Mouse (Mus musculus) forebrain, embryonic 15.5 days (tissue): ENCODE results near the gene Wdr18. TPM values are rescaled to one million over a fixed set of nuclear protein-coding genes. Genes with fewer than 3 reads are reported as not detected.
A peak's percentile ranks its signal among the peaks of the same experiment; 100 is the strongest.
"Not testable (repeated sequence)": the region's sequence is repeated elsewhere in the genome, so short reads cannot be mapped to it uniquely, and the experiment has no call there.

Experiments used
- ATAC-seq: fragments of 200-750 bp; cut with Nextera tagmentation; replicated peaks from 2 replicates; pipeline ENCODE4 v1.8.0; 2017; ENCODE audit warnings: mild to moderate bottlenecking, moderate TSS enrichment, moderate library complexity
- H3K27ac ChIP-seq: fragments of 300-500 bp; sonication (generic); replicated peaks from 2 replicates; pipeline ENCODE4 v1.5.1; 2015; ENCODE audit warnings: mild to moderate bottlenecking, inconsistent platforms
- H3K27me3 ChIP-seq: fragments of 300-500 bp; sonication (generic); 2 replicates; pipeline ENCODE4 v1.6.1; 2015; ENCODE audit warnings: inconsistent platforms
- H3K36me3 ChIP-seq: fragments of 300-500 bp; sonication (generic); 2 replicates; pipeline ENCODE4 v1.6.1; 2015; ENCODE audit warnings: mild to moderate bottlenecking, inconsistent platforms
- H3K4me1 ChIP-seq: fragments of 300-500 bp; sonication (generic); 2 replicates; pipeline ENCODE4 v1.6.1; 2015; ENCODE audit warnings: inconsistent platforms
- H3K4me2 ChIP-seq: fragments of 300-500 bp; sonication (generic); replicated peaks from 2 replicates; pipeline ENCODE4 v1.6.1; 2015; ENCODE audit warnings: mild to moderate bottlenecking, inconsistent platforms
- H3K4me3 ChIP-seq: fragments of 300-500 bp; sonication (generic); 2 replicates; pipeline ENCODE4 v1.5.1; 2015; ENCODE audit warnings: mild to moderate bottlenecking, inconsistent platforms
- H3K9ac ChIP-seq: fragments of 300-500 bp; sonication (generic); replicated peaks from 2 replicates; pipeline ENCODE4 v1.6.1; 2015; ENCODE audit warnings: mild to moderate bottlenecking, inconsistent platforms
- H3K9me3 ChIP-seq: fragments of 300-500 bp; sonication (generic); 2 replicates; pipeline ENCODE4 v1.6.1; 2016; ENCODE audit warnings: inconsistent platforms
- WGBS: fragments of 180-500 bp; shearing (Covaris S2); methylation state at CpG from one replicate; pipeline ENCODE4 v1.1.7; 2015; ENCODE audit warnings: mixed read lengths; 5-methylcytosine and 5-hydroxymethylcytosine counted together
- polyA plus RNA-seq: library from polyadenylated mRNA; unstranded; fragments of >200 nt; fragmentation: Nextera tagmentation; extraction: Ambion mirVana; gene quantifications from 2 replicates; pipeline ENCODE4 v1.2.1, GENCODE M21; 2015

The Wdr18 gene
- polyA plus RNA-seq, 1 experiment from 2014 or later, result 89.2 TPM

DNA sequence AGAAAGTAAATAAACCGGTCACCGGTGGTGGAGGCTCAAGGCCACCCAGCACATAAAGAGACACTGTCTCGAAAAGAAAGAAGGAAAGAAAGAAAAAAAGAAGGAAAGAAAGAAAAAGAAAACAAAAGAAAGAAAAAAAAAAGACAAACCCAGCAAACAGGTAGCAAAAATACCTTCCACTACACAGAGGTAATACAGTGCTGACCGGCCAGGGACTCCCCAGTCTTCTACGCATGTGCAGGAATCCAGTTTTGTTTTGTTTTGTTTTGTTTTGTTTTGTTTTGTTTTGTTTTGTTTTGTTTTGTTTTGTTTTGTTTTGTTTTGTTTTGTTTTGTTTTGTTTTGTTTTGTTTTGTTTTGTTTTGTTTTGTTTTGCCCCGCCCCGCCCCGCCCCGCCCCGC is 540 bp upstream of the Wdr18 start:
- Histone ChIP-seq H3K4me3 (peak overlapping the region; percentile 67), H3K36me3 (peaks cover 21% of the 10 kb centered on the region), H3K4me1 (peaks cover 10% of the 10 kb centered on the region), H3K4me2 (peak overlapping the region; percentile 25; the same call in 1 of the 2 replicates)
- peak; percentile 49; the same call in 1 of the 2 replicates for ATAC-seq
- not testable (repeated sequence) for H3K27ac ChIP-seq, H3K9me3 ChIP-seq, H3K27me3 ChIP-seq, H3K9ac ChIP-seq
- 34% methylated on average over 10 of the region's 10 CpGs for WGBS

- Histone ChIP-seq H3K4me1 (peaks cover 10% of the 10 kb centered on the region), H3K4me2 (peak overlapping the region; percentile 74), H3K9ac (peak overlapping the region; percentile 73), H3K9me3 (no peaks in the 10 kb centered on the region), H3K27ac (no peak overlapping the region), H3K27me3 (no peaks in the 10 kb centered on the region), H3K36me3 (peaks cover 30% of the 10 kb centered on the region), H3K4me3 (peak overlapping the region; percentile 67)
- 16% methylated on average over 10 of the region's 10 CpGs for WGBS
- 0 out of 2 replicates have a peak, but pooled peaks have one; percentile 0 for ATAC-seq
Observed at GRCm38 (mm10) chr10:79960671-79961294, 831 bp downstream of the Wdr18 start.

GRCm38 (mm10) chr10:79964727-79965126 is 4.8 kb downstream of the Wdr18 start:
- no peak for ATAC-seq
- 94% methylated on average over 7 of the region's 7 CpGs for WGBS
- H3K27ac ChIP-seq, result no peak overlapping the region
- peaks cover 52% of the 10 kb centered on the region for H3K36me3 ChIP-seq
- H3K4me2 ChIP-seq, result no peak overlapping the region
- no peaks in the 10 kb centered on the region for H3K9me3 ChIP-seq
- H3K4me3 ChIP-seq, result no peak overlapping the region
- peaks cover 18% of the 10 kb centered on the region for H3K4me1 ChIP-seq
- H3K9ac ChIP-seq, result no peak overlapping the region
- H3K27me3 ChIP-seq, result peaks cover 5% of the 10 kb centered on the region; the same call in 1 of the 2 replicates

- peaks cover 52% of the 10 kb centered on the region for H3K36me3 ChIP-seq
- peaks cover 11% of the 10 kb centered on the region; the same call in 1 of the 2 replicates for H3K27me3 ChIP-seq
- H3K9me3 ChIP-seq, result no peaks in the 10 kb centered on the region
- no peak overlapping the region for H3K9ac ChIP-seq
- no peak for ATAC-seq
- no peak overlapping the region for H3K27ac ChIP-seq
- peaks cover 18% of the 10 kb centered on the region for H3K4me1 ChIP-seq
- 95% methylated on average over 5 of the region's 5 CpGs for WGBS
- H3K4me2 ChIP-seq, result no peak overlapping the region
- no peak overlapping the region for H3K4me3 ChIP-seq
Observed at GRCm38 (mm10) chr10:79965325-79965724, 5.4 kb downstream of the Wdr18 start.

DNA sequence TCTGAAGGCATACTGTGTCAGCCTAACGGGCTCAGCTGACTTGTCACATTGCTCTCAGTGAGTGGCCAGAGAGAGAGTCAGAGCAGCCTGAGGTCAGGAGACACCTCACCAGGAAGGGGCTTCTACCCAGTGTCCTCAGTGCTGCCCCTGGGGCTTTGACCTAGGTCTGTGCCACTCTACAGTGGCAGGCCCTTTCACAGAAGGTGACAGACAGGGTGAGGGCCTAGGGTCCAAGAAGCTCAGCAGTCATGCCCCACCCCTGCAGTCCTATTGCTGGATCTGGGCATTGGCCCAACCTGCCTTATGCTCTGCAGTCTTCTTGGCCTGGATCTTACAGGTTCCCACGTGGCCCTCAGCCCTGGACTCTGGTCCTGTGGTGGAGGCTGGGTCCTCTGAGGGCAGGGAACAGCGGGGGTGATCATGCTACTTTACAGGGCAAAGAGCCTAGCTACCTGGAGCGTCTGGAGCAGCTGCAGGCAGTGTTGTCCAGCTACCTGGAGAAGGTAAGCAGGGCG is 7.0 kb downstream of the Wdr18 start:
- 90% methylated on average over 5 of the region's 5 CpGs for WGBS
- Histone ChIP-seq H3K4me2 (no peak overlapping the region), H3K27me3 (peaks cover 25% of the 10 kb centered on the region), H3K36me3 (peaks cover 52% of the 10 kb centered on the region), H3K4me3 (no peak overlapping the region), H3K9ac (no peak overlapping the region), H3K9me3 (no peaks in the 10 kb centered on the region), H3K27ac (no peak overlapping the region), H3K4me1 (peaks cover 16% of the 10 kb centered on the region)
- no peak for ATAC-seq

DNA sequence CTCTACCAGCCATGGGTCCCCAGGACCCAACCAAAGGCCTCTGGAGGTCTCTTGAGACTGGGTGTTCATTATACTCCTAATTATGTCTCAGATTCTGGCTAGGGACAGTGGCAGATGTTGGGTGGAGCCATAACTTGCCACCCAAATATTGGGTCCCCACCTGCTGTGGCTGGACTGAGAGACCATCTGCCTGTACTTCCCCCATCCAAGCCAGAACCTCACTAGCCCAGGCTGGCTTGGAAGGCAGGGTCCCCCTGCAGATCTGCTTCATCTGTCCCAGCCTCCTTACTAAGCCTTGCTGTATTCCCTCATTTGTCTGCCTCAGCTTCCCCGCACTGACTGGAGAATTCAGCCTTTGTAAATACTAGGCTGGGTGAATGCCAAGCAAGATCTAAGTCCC is 8.2 kb downstream of the Wdr18 start:
- H3K27ac ChIP-seq, result no peak overlapping the region
- H3K9me3 ChIP-seq, result no peaks in the 10 kb centered on the region
- no peak for ATAC-seq
- no peak overlapping the region for H3K4me3 ChIP-seq
- peaks cover 16% of the 10 kb centered on the region for H3K4me1 ChIP-seq
- peaks cover 42% of the 10 kb centered on the region for H3K36me3 ChIP-seq
- WGBS, result 72% methylated on average over 1 of the region's 1 CpGs
- H3K27me3 ChIP-seq, result peaks cover 32% of the 10 kb centered on the region
- no peak overlapping the region for H3K9ac ChIP-seq
- H3K4me2 ChIP-seq, result no peak overlapping the region

GRCm38 (mm10) chr10:79969124-79969568 is 9.2 kb downstream of the Wdr18 start:
- H3K4me3 ChIP-seq, result no peak overlapping the region
- no peaks in the 10 kb centered on the region for H3K9me3 ChIP-seq
- H3K27ac ChIP-seq, result no peak overlapping the region
- H3K4me1 ChIP-seq, result peaks cover 16% of the 10 kb centered on the region
- no peak overlapping the region for H3K4me2 ChIP-seq
- peaks cover 34% of the 10 kb centered on the region for H3K36me3 ChIP-seq
- H3K9ac ChIP-seq, result no peak overlapping the region
- WGBS, result 11% methylated on average over 3 of the region's 3 CpGs
- ATAC-seq, result no peak
- H3K27me3 ChIP-seq, result peaks cover 32% of the 10 kb centered on the region

GRCm38 (mm10) chr10:79970415-79971182 is 10.6 kb downstream of the Wdr18 start, which contains the start of gene Grin3b:
Grin3b (plus strand) TSS chr10:79970715.
- peak; percentile 15; the same call in 1 of the 2 replicates for ATAC-seq
- H3K27me3 ChIP-seq, result peaks cover 32% of the 10 kb centered on the region
- 8% methylated on average over 46 of the region's 47 CpGs for WGBS
- no peak within 1 kb of the TSS for H3K27ac ChIP-seq
- peaks cover 16% of the 10 kb centered on the region for H3K4me1 ChIP-seq
- no peaks in the 10 kb centered on the region for H3K9me3 ChIP-seq
- H3K36me3 ChIP-seq, result peaks cover 30% of the 10 kb centered on the region
- peak within 1 kb of the TSS; percentile 33 for H3K4me3 ChIP-seq
- H3K9ac ChIP-seq, result peak within 1 kb of the TSS; percentile 34
- peak within 1 kb of the TSS; percentile 48 for H3K4me2 ChIP-seq

DNA sequence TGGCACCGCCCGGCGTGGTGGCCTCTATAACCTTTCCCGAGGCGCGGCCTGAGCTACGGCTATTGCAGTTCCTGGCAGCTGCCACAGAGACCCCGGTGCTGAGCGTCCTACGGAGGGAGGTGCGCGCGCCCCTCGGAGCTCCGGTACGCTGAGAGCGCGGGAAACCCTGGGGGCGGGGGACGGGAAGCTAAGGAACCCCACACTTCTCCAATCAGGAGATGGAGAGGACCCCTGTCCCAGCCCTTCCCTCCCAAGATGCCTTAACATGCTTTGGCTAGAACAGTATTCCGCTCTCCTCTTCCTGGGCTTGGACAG is 11.2 kb downstream of the Wdr18 start:
- Histone ChIP-seq H3K4me2 (peak overlapping the region; percentile 48), H3K9me3 (no peaks in the 10 kb centered on the region), H3K9ac (peak overlapping the region; percentile 34), H3K27ac (no peak overlapping the region), H3K4me3 (peak overlapping the region; percentile 33), H3K27me3 (peaks cover 32% of the 10 kb centered on the region), H3K36me3 (peaks cover 31% of the 10 kb centered on the region), H3K4me1 (peaks cover 16% of the 10 kb centered on the region)
- WGBS, result 4% methylated on average over 21 of the region's 21 CpGs
- no peak for ATAC-seq

GRCm38 (mm10) chr10:79972831-79973230 is 12.9 kb downstream of the Wdr18 start:
- Histone ChIP-seq H3K9ac (no peak overlapping the region), H3K4me2 (no peak overlapping the region), H3K9me3 (no peaks in the 10 kb centered on the region), H3K4me1 (peaks cover 16% of the 10 kb centered on the region), H3K36me3 (peaks cover 31% of the 10 kb centered on the region), H3K4me3 (no peak overlapping the region), H3K27ac (no peak overlapping the region), H3K27me3 (peaks cover 32% of the 10 kb centered on the region)
- ATAC-seq, result no peak
- WGBS, result 62% methylated on average over 14 of the region's 14 CpGs

DNA sequence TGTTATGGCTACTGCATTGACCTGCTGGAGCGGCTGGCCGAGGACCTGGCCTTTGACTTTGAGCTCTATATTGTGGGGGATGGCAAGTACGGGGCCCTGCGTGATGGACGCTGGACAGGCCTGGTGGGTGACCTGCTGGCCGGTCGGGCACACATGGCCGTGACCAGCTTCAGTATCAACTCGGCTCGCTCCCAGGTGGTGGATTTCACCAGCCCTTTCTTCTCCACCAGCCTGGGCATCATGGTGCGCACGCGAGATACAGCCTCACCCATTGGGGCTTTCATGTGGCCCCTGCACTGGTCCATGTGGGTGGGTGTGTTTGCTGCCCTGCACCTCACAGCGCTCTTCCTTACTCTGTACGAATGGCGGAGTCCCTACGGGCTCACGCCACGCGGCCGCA is 14.1 kb downstream of the Wdr18 start:
- Histone ChIP-seq H3K4me3 (no peak overlapping the region), H3K9me3 (no peaks in the 10 kb centered on the region), H3K4me2 (no peak overlapping the region), H3K9ac (no peak overlapping the region), H3K27me3 (peaks cover 32% of the 10 kb centered on the region), H3K4me1 (peaks cover 12% of the 10 kb centered on the region), H3K36me3 (peaks cover 40% of the 10 kb centered on the region), H3K27ac (no peak overlapping the region)
- WGBS, result 91% methylated on average over 21 of the region's 21 CpGs
- no peak for ATAC-seq

- peaks cover 42% of the 10 kb centered on the region for H3K36me3 ChIP-seq
Observed at GRCm38 (mm10) chr10:79974668-79975067, 14.7 kb downstream of the Wdr18 start.

More at GRCm38 (mm10) chr10:79974668-79975067, 14.7 kb downstream of the Wdr18 start:
- H3K4me2 ChIP-seq, result no peak overlapping the region
- peaks cover 8% of the 10 kb centered on the region for H3K4me1 ChIP-seq
- no peak overlapping the region for H3K27ac ChIP-seq
- no peaks in the 10 kb centered on the region for H3K9me3 ChIP-seq
- WGBS, result 90% methylated on average over 8 of the region's 8 CpGs
- H3K9ac ChIP-seq, result no peak overlapping the region
- H3K27me3 ChIP-seq, result peaks cover 27% of the 10 kb centered on the region
- ATAC-seq, result no peak
- no peak overlapping the region for H3K4me3 ChIP-seq
